Comparison of ENCODE assay signal across 8 mouse cellular contexts in genomic region chr10:127188079-127188453, GRCm38 (mm10). TPM values are rescaled to one million over a fixed set of nuclear protein-coding genes. Genes with fewer than 3 reads are reported as not detected.
DNase-seq lines count a peak whose midpoint lies in the region; ATAC-seq lines count a peak whose summit lies in the region.

No protein-coding gene starts in this region.

- H3K36me3 ChIP-seq in kidney, embryonic 15.5 days, result peaks cover 48% of the 10 kb centered on the region
- H3K36me3 ChIP-seq in embryonic facial prominence, embryonic 12.5 days, result peaks cover 39% of the 10 kb centered on the region
- H3K36me3 ChIP-seq in intestine, embryonic 15.5 days, result peaks cover 4% of the 10 kb centered on the region
- peaks cover 44% of the 10 kb centered on the region for H3K36me3 ChIP-seq in neural tube, embryonic 13.5 days

- no peak for DNase-seq in kidney, postnatal 14 days
- DNase-seq in right cerebral cortex, postnatal 25 days, result no peak
- DNase-seq in lung, postnatal 10 days, result no peak
- DNase-seq in layer of hippocampus, postnatal 36 days, result no peak

- H3K27ac ChIP-seq in kidney, embryonic 15.5 days, result peak overlapping the region; percentile 93
- H3K27ac ChIP-seq in embryonic facial prominence, embryonic 12.5 days, result peak overlapping the region; percentile 96
- peak overlapping the region; percentile 84 for H3K27ac ChIP-seq in intestine, embryonic 15.5 days
- H3K27ac ChIP-seq in neural tube, embryonic 13.5 days (replicated peaks), result peak overlapping the region; percentile 86

- peaks cover 14% of the 10 kb centered on the region; the same call in 1 of the 2 replicates for H3K27me3 ChIP-seq in kidney, embryonic 15.5 days
- no peaks in the 10 kb centered on the region for H3K27me3 ChIP-seq in embryonic facial prominence, embryonic 12.5 days
- H3K27me3 ChIP-seq in intestine, embryonic 15.5 days (replicated peaks), result no peaks in the 10 kb centered on the region; the same call in 1 of the 2 replicates
- peaks cover 7% of the 10 kb centered on the region for H3K27me3 ChIP-seq in neural tube, embryonic 13.5 days

- peak overlapping the region; percentile 94 for H3K4me2 ChIP-seq in kidney, embryonic 15.5 days
- peak overlapping the region; percentile 92 for H3K4me2 ChIP-seq in embryonic facial prominence, embryonic 12.5 days (replicated peaks)
- H3K4me2 ChIP-seq in intestine, embryonic 15.5 days (replicated peaks), result peak overlapping the region; percentile 91
- peak overlapping the region; percentile 85 for H3K4me2 ChIP-seq in neural tube, embryonic 13.5 days

- no peak for ATAC-seq in kidney, embryonic 15.5 days (replicated peaks; ENCODE audit: low FRiP score)
- no peak for ATAC-seq in embryonic facial prominence, embryonic 12.5 days (ENCODE audit: insufficient number of reproducible peaks, insufficient read depth, low FRiP score, low TSS enrichment)
- no peak for ATAC-seq in intestine, embryonic 15.5 days
- peak; percentile 28; the same call in 1 of the 2 replicates for ATAC-seq in neural tube, embryonic 13.5 days (ENCODE audit: low read depth)

- H3K4me3 ChIP-seq in kidney, embryonic 15.5 days (replicated peaks), result peak overlapping the region; percentile 72
- H3K4me3 ChIP-seq in embryonic facial prominence, embryonic 12.5 days, result peak overlapping the region; percentile 70
- H3K4me3 ChIP-seq in intestine, embryonic 15.5 days (replicated peaks), result peak overlapping the region; percentile 69
- H3K4me3 ChIP-seq in neural tube, embryonic 13.5 days, result peak overlapping the region; percentile 63

- H3K4me1 ChIP-seq in kidney, embryonic 15.5 days, result peaks cover 77% of the 10 kb centered on the region
- H3K4me1 ChIP-seq in embryonic facial prominence, embryonic 12.5 days, result peaks cover 50% of the 10 kb centered on the region
- H3K4me1 ChIP-seq in intestine, embryonic 15.5 days (replicated peaks), result peaks cover 38% of the 10 kb centered on the region
- H3K4me1 ChIP-seq in neural tube, embryonic 13.5 days (replicated peaks), result peaks cover 71% of the 10 kb centered on the region

- H3K9me3 ChIP-seq in kidney, embryonic 15.5 days (replicated peaks), result no peaks in the 10 kb centered on the region
- no peaks in the 10 kb centered on the region for H3K9me3 ChIP-seq in embryonic facial prominence, embryonic 12.5 days
- H3K9me3 ChIP-seq in intestine, embryonic 15.5 days, result no peaks in the 10 kb centered on the region
- H3K9me3 ChIP-seq in neural tube, embryonic 13.5 days, result no peaks in the 10 kb centered on the region

- 3% methylated on average over 15 of the region's 21 CpGs for WGBS in kidney, embryonic 15.5 days
- WGBS in embryonic facial prominence, embryonic 12.5 days, result under 1% methylated on average over 19 of the region's 21 CpGs
- WGBS in intestine, embryonic 15.5 days, result 2% methylated on average over 18 of the region's 21 CpGs
- WGBS in neural tube, embryonic 13.5 days, result under 1% methylated on average over 10 of the region's 21 CpGs

- H3K9ac ChIP-seq in kidney, embryonic 15.5 days, result peak overlapping the region; percentile 78
- H3K9ac ChIP-seq in embryonic facial prominence, embryonic 12.5 days, result peak overlapping the region; percentile 90
- H3K9ac ChIP-seq in intestine, embryonic 15.5 days, result peak overlapping the region; percentile 78
- peak overlapping the region; percentile 88 for H3K9ac ChIP-seq in neural tube, embryonic 13.5 days

RNA-seq across cellular contexts. Expression of gene Arhgef25, which starts 1.8 kb away (rescaled TPM):
- polyA plus RNA-seq in kidney, embryonic 15.5 days (2015; fragmentation: Nextera tagmentation; extraction: Ambion mirVana), result 40.6 and 52.6 TPM in 2 replicates
- polyA plus RNA-seq in embryonic facial prominence, embryonic 12.5 days (2016; fragmentation: Nextera tagmentation; extraction: Ambion mirVana), result 85.0 and 96.5 TPM in 2 replicates
- polyA plus RNA-seq in intestine, embryonic 15.5 days (2015; fragmentation: Nextera tagmentation; extraction: Ambion mirVana), result 46.8 and 50.4 TPM in 2 replicates
- 38.1 and 42.0 TPM in 2 replicates for polyA plus RNA-seq in neural tube, embryonic 13.5 days (2015; fragmentation: Nextera tagmentation; extraction: Ambion mirVana)
- 100 to 1,000 TPM; 359 to 363 TPM for total RNA-seq in layer of hippocampus, postnatal 36 days (2021)

RNA-seq across cellular contexts. Expression of gene Dtx3, which starts 7.5 kb away (rescaled TPM):
- 100 and 129 TPM in 2 replicates for polyA plus RNA-seq in kidney, embryonic 15.5 days (2015; fragmentation: Nextera tagmentation; extraction: Ambion mirVana)
- polyA plus RNA-seq in embryonic facial prominence, embryonic 12.5 days (2016; fragmentation: Nextera tagmentation; extraction: Ambion mirVana), result 172 and 173 TPM in 2 replicates
- polyA plus RNA-seq in intestine, embryonic 15.5 days (2015; fragmentation: Nextera tagmentation; extraction: Ambion mirVana), result 70.6 and 75.4 TPM in 2 replicates
- polyA plus RNA-seq in neural tube, embryonic 13.5 days (2015; fragmentation: Nextera tagmentation; extraction: Ambion mirVana), result 188 and 221 TPM in 2 replicates
- 100 to 1,000 TPM; 238 TPM for total RNA-seq in layer of hippocampus, postnatal 36 days (2021)

RNA-seq across cellular contexts. Expression of gene Slc26a10, which starts 7.6 kb away (rescaled TPM):
- polyA plus RNA-seq in kidney, embryonic 15.5 days (2015; fragmentation: Nextera tagmentation; extraction: Ambion mirVana), result 3.1 and 3.3 TPM in 2 replicates
- polyA plus RNA-seq in embryonic facial prominence, embryonic 12.5 days (2016; fragmentation: Nextera tagmentation; extraction: Ambion mirVana), result 1.9 and 3.0 TPM in 2 replicates
- polyA plus RNA-seq in intestine, embryonic 15.5 days (2015; fragmentation: Nextera tagmentation; extraction: Ambion mirVana), result 0.98 and 1.1 TPM in 2 replicates
- 0.83 and 0.93 TPM in 2 replicates for polyA plus RNA-seq in neural tube, embryonic 13.5 days (2015; fragmentation: Nextera tagmentation; extraction: Ambion mirVana)
- 10 to 100 TPM; 15.6 to 27.2 TPM for total RNA-seq in layer of hippocampus, postnatal 36 days (2021)

RNA-seq across cellular contexts. Expression of gene B4galnt1, which starts 23.0 kb away (rescaled TPM):
- 7.5 and 7.7 TPM in 2 replicates for polyA plus RNA-seq in kidney, embryonic 15.5 days (2015; fragmentation: Nextera tagmentation; extraction: Ambion mirVana)
- polyA plus RNA-seq in embryonic facial prominence, embryonic 12.5 days (2016; fragmentation: Nextera tagmentation; extraction: Ambion mirVana), result 4.6 and 6.2 TPM in 2 replicates
- polyA plus RNA-seq in intestine, embryonic 15.5 days (2015; fragmentation: Nextera tagmentation; extraction: Ambion mirVana), result 52.5 and 55.2 TPM in 2 replicates
- 45.0 and 45.1 TPM in 2 replicates for polyA plus RNA-seq in neural tube, embryonic 13.5 days (2015; fragmentation: Nextera tagmentation; extraction: Ambion mirVana)
- total RNA-seq in layer of hippocampus, postnatal 36 days (2021), result 100 to 1,000 TPM; 115 to 123 TPM

RNA-seq across cellular contexts. Expression of gene Pip4k2c, which starts 23.3 kb away (rescaled TPM):
- polyA plus RNA-seq in kidney, embryonic 15.5 days (2015; fragmentation: Nextera tagmentation; extraction: Ambion mirVana), result 41.1 and 43.5 TPM in 2 replicates
- 29.0 and 30.5 TPM in 2 replicates for polyA plus RNA-seq in embryonic facial prominence, embryonic 12.5 days (2016; fragmentation: Nextera tagmentation; extraction: Ambion mirVana)
- polyA plus RNA-seq in intestine, embryonic 15.5 days (2015; fragmentation: Nextera tagmentation; extraction: Ambion mirVana), result 33.7 and 35.0 TPM in 2 replicates
- polyA plus RNA-seq in neural tube, embryonic 13.5 days (2015; fragmentation: Nextera tagmentation; extraction: Ambion mirVana), result 20.2 and 20.7 TPM in 2 replicates
- total RNA-seq in layer of hippocampus, postnatal 36 days (2021), result 10 to 100 TPM; 91.1 to 95.7 TPM
